34 mouse cellular contexts compared by ENCODE assay signal in the genomic region with DNA sequence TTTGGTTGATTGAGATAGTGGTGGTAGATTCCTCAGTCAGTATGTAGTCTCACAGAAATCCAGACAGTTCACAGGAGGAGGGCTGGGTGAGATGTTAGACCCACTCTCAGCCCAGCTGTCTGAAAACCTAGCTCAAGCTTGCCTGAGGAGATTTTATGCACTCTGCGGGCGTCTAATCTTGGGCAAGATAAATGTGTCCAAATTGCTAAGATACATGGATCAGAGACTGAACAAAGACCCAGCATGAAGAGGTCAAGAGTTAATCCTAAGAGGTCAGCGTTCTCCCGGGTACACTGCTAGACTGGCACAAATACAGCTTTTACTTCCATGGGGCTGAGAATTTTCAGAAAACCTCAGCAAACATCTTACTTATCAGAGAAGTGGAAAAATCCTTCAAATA.
DNase-seq lines count a peak whose midpoint lies in the region; ATAC-seq and TF ChIP-seq lines count a peak whose summit lies in the region.
"Had no signal": no experiment of that assay in that cellular context is flagged by ENCODE, and none has a peak within 500 bp of the region (broad histone marks: within the 10 kb centered on the region; RNA-seq: fewer than 3 reads in every experiment).

No protein-coding gene starts in this region.

- no peak overlapping the region for H3K27ac ChIP-seq in embryonic facial prominence, embryonic 14.5 days (replicated peaks; ENCODE audit: low read depth, low read length)
- no peak overlapping the region for H3K27ac ChIP-seq in embryonic facial prominence, embryonic 10.5 days (replicated peaks)
- H3K27ac ChIP-seq in midbrain, embryonic 11.5 days (ENCODE audit: low read depth, low read length) = no peak overlapping the region
- no peak overlapping the region for H3K27ac ChIP-seq in midbrain, embryonic 16.5 days (ENCODE audit: low read length)
- H3K27ac ChIP-seq: forebrain, embryonic 15.5 days; gastrocnemius, adult 2 months; hindbrain, postnatal 0 days; kidney, postnatal 0 days; liver, embryonic 15.5 days; midbrain, embryonic 12.5 days; neural tube, embryonic 13.5 days; stomach, embryonic 15.5 days had no signal

- H3K27me3 ChIP-seq in embryonic facial prominence, embryonic 14.5 days (replicated peaks; ENCODE audit: control insufficient read depth, insufficient read depth, low read length) = no peaks in the 10 kb centered on the region
- no peaks in the 10 kb centered on the region for H3K27me3 ChIP-seq in embryonic facial prominence, embryonic 10.5 days (replicated peaks; ENCODE audit: low read depth, poor library complexity, severe bottlenecking)
- H3K27me3 ChIP-seq in midbrain, embryonic 11.5 days (ENCODE audit: control insufficient read depth, insufficient read depth, low read length) = no peaks in the 10 kb centered on the region
- H3K27me3 ChIP-seq in midbrain, embryonic 16.5 days (ENCODE audit: control insufficient read depth, insufficient read depth, low read depth, low read length) = no peaks in the 10 kb centered on the region
- no peaks in the 10 kb centered on the region for H3K27me3 ChIP-seq in myocyte (ENCODE audit: control insufficient read depth, insufficient read depth, insufficient read length)
- H3K27me3 ChIP-seq: CH12.LX; forebrain, embryonic 15.5 days; liver, embryonic 15.5 days; neural tube, embryonic 13.5 days; stomach, embryonic 15.5 days had no signal

- ATAC-seq in embryonic facial prominence, embryonic 14.5 days (ENCODE audit: low read depth) = no peak
- peak; percentile 79 for ATAC-seq in midbrain, embryonic 11.5 days (ENCODE audit: low FRiP score)
- ATAC-seq in midbrain, embryonic 16.5 days = no peak
- ATAC-seq: activated CD4-positive, CD25-positive, alpha-beta regulatory T cell, adult 4 months; forebrain, embryonic 15.5 days; hindbrain, postnatal 0 days; intestine, embryonic 16.5 days had no signal

- no peaks in the 10 kb centered on the region for H3K36me3 ChIP-seq in embryonic facial prominence, embryonic 14.5 days (ENCODE audit: control insufficient read depth, insufficient read depth, low read length)
- H3K36me3 ChIP-seq in embryonic facial prominence, embryonic 10.5 days (replicated peaks) = no peaks in the 10 kb centered on the region
- no peaks in the 10 kb centered on the region for H3K36me3 ChIP-seq in midbrain, embryonic 11.5 days (ENCODE audit: control insufficient read depth, insufficient read depth, low read length)
- H3K36me3 ChIP-seq in midbrain, embryonic 16.5 days (ENCODE audit: control insufficient read depth, insufficient read depth, low read length) = no peaks in the 10 kb centered on the region
- no peaks in the 10 kb centered on the region for H3K36me3 ChIP-seq in myocyte (ENCODE audit: control insufficient read depth, insufficient read depth)
- H3K36me3 ChIP-seq: forebrain, embryonic 15.5 days; liver, embryonic 15.5 days; midbrain, embryonic 12.5 days; neural tube, embryonic 13.5 days; stomach, embryonic 15.5 days had no signal

- WGBS in embryonic facial prominence, embryonic 14.5 days = 24% methylated on average over 4 of the region's 4 CpGs
- 19% methylated on average over 4 of the region's 4 CpGs for WGBS in embryonic facial prominence, embryonic 10.5 days
- 11% methylated on average over 4 of the region's 4 CpGs for WGBS in midbrain, embryonic 11.5 days
- WGBS in midbrain, embryonic 16.5 days = 7% methylated on average over 4 of the region's 4 CpGs

- no peaks in the 10 kb centered on the region for H3K9me3 ChIP-seq in embryonic facial prominence, embryonic 14.5 days (ENCODE audit: control insufficient read depth, low read length)
- no peaks in the 10 kb centered on the region for H3K9me3 ChIP-seq in embryonic facial prominence, embryonic 10.5 days
- H3K9me3 ChIP-seq in midbrain, embryonic 11.5 days (ENCODE audit: control insufficient read depth, low read length) = no peaks in the 10 kb centered on the region
- no peaks in the 10 kb centered on the region for H3K9me3 ChIP-seq in midbrain, embryonic 16.5 days (replicated peaks; ENCODE audit: control insufficient read depth, low read length, poor library complexity, severe bottlenecking)
- H3K9me3 ChIP-seq: forebrain, embryonic 15.5 days; liver, embryonic 15.5 days; neural tube, embryonic 13.5 days; stomach, embryonic 15.5 days had no signal

- no peak overlapping the region for H3K9ac ChIP-seq in embryonic facial prominence, embryonic 14.5 days (ENCODE audit: low read depth, low read length)
- H3K9ac ChIP-seq in midbrain, embryonic 11.5 days (ENCODE audit: low read length) = no peak overlapping the region
- H3K9ac ChIP-seq in midbrain, embryonic 16.5 days (ENCODE audit: low read depth, low read length) = no peak overlapping the region
- H3K9ac ChIP-seq: forebrain, embryonic 15.5 days; liver, embryonic 15.5 days; lung, embryonic 14.5 days; midbrain, embryonic 12.5 days; neural tube, embryonic 13.5 days; stomach, embryonic 15.5 days had no signal

- peak; percentile 6 for DNase-seq in embryonic facial prominence, embryonic 14.5 days (ENCODE audit: low spot score)
- DNase-seq in embryonic facial prominence, embryonic 10.5 days (ENCODE audit: low spot score) = no peak
- peak; percentile 90 for DNase-seq in midbrain, embryonic 11.5 days (ENCODE audit: low spot score, missing footprints)
- DNase-seq in embryo, embryonic 10.5 days (ENCODE audit: low spot score) = peak; percentile 67
- no peak for DNase-seq in left cerebral cortex, adult 18-20 months (ENCODE audit: low spot score in 2 of 2)
- no peak for DNase-seq in layer of hippocampus, adult 9-10 months (ENCODE audit: low spot score)
- DNase-seq: adrenal gland, adult 8-10 months; cerebellum, adult 8-10 months; cerebellum, postnatal 25 days; gastrocnemius, adult 2 months; gastrocnemius, postnatal 36 days; heart, adult 18-20 months; heart, postnatal 4 days; kidney, adult 8-10 months; kidney, postnatal 4 days; liver; lung, embryonic 14.5 days; lung, postnatal 14 days; right cerebral cortex, postnatal 25 days; thymus, adult 18-20 months; thymus, postnatal 25 days had no signal

- H3K4me2 ChIP-seq in embryonic facial prominence, embryonic 14.5 days (ENCODE audit: low read depth, low read length) = no peak overlapping the region
- no peak overlapping the region for H3K4me2 ChIP-seq in midbrain, embryonic 11.5 days
- H3K4me2 ChIP-seq in midbrain, embryonic 16.5 days (ENCODE audit: low read length) = no peak overlapping the region
- peak overlapping the region; percentile 27 for H3K4me2 ChIP-seq in myocyte (ENCODE audit: low read depth)
- H3K4me2 ChIP-seq: forebrain, embryonic 15.5 days; heart, embryonic 11.5 days; liver, embryonic 15.5 days; lung, embryonic 14.5 days; midbrain, embryonic 12.5 days; neural tube, embryonic 13.5 days; stomach, embryonic 15.5 days had no signal

- no peak overlapping the region for H3K4me3 ChIP-seq in embryonic facial prominence, embryonic 14.5 days (ENCODE audit: low read depth, low read length)
- no peak overlapping the region for H3K4me3 ChIP-seq in embryonic facial prominence, embryonic 10.5 days
- H3K4me3 ChIP-seq in midbrain, embryonic 11.5 days (ENCODE audit: low read depth, low read length) = no peak overlapping the region
- H3K4me3 ChIP-seq in midbrain, embryonic 16.5 days (ENCODE audit: low read depth, low read length) = no peak overlapping the region
- no peak overlapping the region for H3K4me3 ChIP-seq in myocyte
- H3K4me3 ChIP-seq: forebrain, embryonic 15.5 days; gastrocnemius, adult 2 months; liver, embryonic 15.5 days; midbrain, embryonic 12.5 days; neural tube, embryonic 13.5 days; stomach, embryonic 15.5 days had no signal

- no peaks in the 10 kb centered on the region for H3K4me1 ChIP-seq in embryonic facial prominence, embryonic 14.5 days (ENCODE audit: control insufficient read depth, insufficient read depth, low read length)
- peaks cover 3% of the 10 kb centered on the region; the same call in 1 of the 2 replicates for H3K4me1 ChIP-seq in embryonic facial prominence, embryonic 10.5 days
- peaks cover 3% of the 10 kb centered on the region; the same call in 1 of the 2 replicates for H3K4me1 ChIP-seq in midbrain, embryonic 11.5 days (ENCODE audit: control insufficient read depth, insufficient read depth, low read length)
- H3K4me1 ChIP-seq in midbrain, embryonic 16.5 days (ENCODE audit: control insufficient read depth, insufficient read depth, low read length) = no peaks in the 10 kb centered on the region
- H3K4me1 ChIP-seq: liver, embryonic 15.5 days; neural tube, embryonic 13.5 days; stomach, embryonic 15.5 days had no signal

- TF ChIP-seq POLR2A in myocyte (IDR thresholded peaks at IDR 0.05; ENCODE audit: insufficient read length, low read depth) = no peak

- H3ac ChIP-seq in myocyte (ENCODE audit: control insufficient read depth, insufficient read length) = no peak overlapping the region

- no peaks in the 10 kb centered on the region for H3K79me2 ChIP-seq in myocyte (ENCODE audit: control insufficient read depth, insufficient read depth)

TF ChIP-seq in myocyte, 11 proteins besides CTCF, POLR2A, EP300 and RAD21:
- no peak for TF ChIP-seq TCF3 (IDR thresholded peaks at IDR 0.05; ENCODE audit: insufficient read length, low read depth)
- no peak for TF ChIP-seq USF1 (IDR thresholded peaks at IDR 0.05; ENCODE audit: low read depth)
- TF ChIP-seq MYOD1 (IDR thresholded peaks at IDR 0.05; ENCODE audit: control insufficient read depth in 1 of 3, insufficient read length in 2 of 3, low read depth in 2 of 3) = no peak
- TF ChIP-seq REST (IDR thresholded peaks at IDR 0.05; ENCODE audit: insufficient read depth, insufficient read length) = no peak
- no peak for TF ChIP-seq MYOG (IDR thresholded peaks at IDR 0.05; ENCODE audit: control insufficient read depth in 1 of 3, insufficient read depth in 1 of 3, insufficient read length in 2 of 3, low read depth in 2 of 3)
- TF ChIP-seq TCF12 (IDR thresholded peaks at IDR 0.05; ENCODE audit: insufficient read depth, poor library complexity, severe bottlenecking) = no peak
- no peak for TF ChIP-seq POLR2AphosphoS2 (IDR thresholded peaks at IDR 0.05; ENCODE audit: insufficient read length, low read depth)
- no peak for TF ChIP-seq SRF (IDR thresholded peaks at IDR 0.05; ENCODE audit: control insufficient read depth, insufficient read length, low read depth)
- no peak for TF ChIP-seq CEBPB (IDR thresholded peaks at IDR 0.05; ENCODE audit: insufficient read depth, poor library complexity, severe bottlenecking)
- no peak for TF ChIP-seq E2F4 (IDR thresholded peaks at IDR 0.05; ENCODE audit: insufficient read depth)
- TF ChIP-seq MAX (IDR thresholded peaks at IDR 0.05; ENCODE audit: low read depth) = no peak

Comparison
In these comparisons a context has a peak if more than half of its experiments do, and no peak if none do; other contexts are left out.
1. DNase-seq: peak in embryonic facial prominence, embryonic 14.5 days (single experiment), midbrain, embryonic 11.5 days (single experiment) and embryo, embryonic 10.5 days (single experiment); none in embryonic facial prominence, embryonic 10.5 days (single experiment), left cerebral cortex, adult 18-20 months (0 of 2) and layer of hippocampus, adult 9-10 months (single experiment).